Mouse (Mus musculus) C2C12 (cell line): ENCODE measurements around the gene Gm20532. TPM values are rescaled to one million over a fixed set of nuclear protein-coding genes. Genes with fewer than 3 reads are reported as not detected.
A peak's percentile ranks its signal among the peaks of the same experiment; 100 is the strongest.

Source experiments
- H3K27me3 ChIP-seq: one replicate; pipeline ENCODE4 v1.6.1; 2011; ENCODE audit not compliant: control insufficient read depth, insufficient read depth, insufficient read length
- H3K36me3 ChIP-seq: one replicate; pipeline ENCODE4 v1.6.1; 2011; ENCODE audit not compliant: control insufficient read depth, insufficient read depth
- H3K4me3 ChIP-seq: one replicate; pipeline ENCODE4 v1.5.1; 2011; ENCODE audit warnings: mild to moderate bottlenecking, control low read depth; ENCODE audit not compliant: poor library complexity, insufficient read depth, severe bottlenecking
- H3K79me2 ChIP-seq: one replicate; pipeline ENCODE4 v1.6.1; 2011; ENCODE audit not compliant: control insufficient read depth, insufficient read depth
- H3K79me3 ChIP-seq: one replicate; pipeline ENCODE4 v1.6.1; 2011; ENCODE audit warnings: low read depth, control low read depth
- H3ac ChIP-seq: one replicate; pipeline ENCODE3; 2011; ENCODE audit warnings: low read depth; ENCODE audit not compliant: control insufficient read depth, insufficient read length
- CEBPB ChIP-seq: IDR thresholded peaks from one replicate; pipeline ENCODE4 v1.6.1; 2011; ENCODE audit warnings: low read depth, mild to moderate bottlenecking, control low read depth, moderate library complexity
- CTCF ChIP-seq: IDR thresholded peaks from one replicate; pipeline ENCODE4 v1.5.1; 2011; ENCODE audit not compliant: control insufficient read depth, insufficient read depth, insufficient read length
- FOSL1 ChIP-seq: IDR thresholded peaks from one replicate; pipeline ENCODE4 v1.8.0; 2011; ENCODE audit warnings: mild to moderate bottlenecking, low read length; ENCODE audit not compliant: poor library complexity, insufficient read depth, severe bottlenecking
- MAX ChIP-seq: IDR thresholded peaks from one replicate; pipeline ENCODE4 v1.6.1; 2011; ENCODE audit warnings: mild to moderate bottlenecking, control low read depth
- MYOD1 ChIP-seq: IDR thresholded peaks from one replicate; pipeline ENCODE4 v1.6.1; 2011; ENCODE audit warnings: low read depth; ENCODE audit not compliant: control insufficient read depth, insufficient read length
- MYOG ChIP-seq: IDR thresholded peaks from one replicate; pipeline ENCODE4 v1.6.1; 2011; ENCODE audit not compliant: control insufficient read depth, insufficient read length; ENCODE audit errors: extremely low read depth
- USF1 ChIP-seq: IDR thresholded peaks from one replicate; pipeline ENCODE4 v1.6.1; 2011; ENCODE audit warnings: low read depth, mild to moderate bottlenecking, control low read depth, moderate library complexity
- polyA plus RNA-seq: library from polyadenylated mRNA; unstranded; fragments of >200 nt; fragmentation: generic; extraction: Trizol; gene quantifications from one replicate; pipeline ENCODE4 v1.2.1, GENCODE M21; 2012; ENCODE audit warnings: missing spikeins

Gene Gm20532
- polyA plus RNA-seq, 1 experiment: not detected

DNA sequence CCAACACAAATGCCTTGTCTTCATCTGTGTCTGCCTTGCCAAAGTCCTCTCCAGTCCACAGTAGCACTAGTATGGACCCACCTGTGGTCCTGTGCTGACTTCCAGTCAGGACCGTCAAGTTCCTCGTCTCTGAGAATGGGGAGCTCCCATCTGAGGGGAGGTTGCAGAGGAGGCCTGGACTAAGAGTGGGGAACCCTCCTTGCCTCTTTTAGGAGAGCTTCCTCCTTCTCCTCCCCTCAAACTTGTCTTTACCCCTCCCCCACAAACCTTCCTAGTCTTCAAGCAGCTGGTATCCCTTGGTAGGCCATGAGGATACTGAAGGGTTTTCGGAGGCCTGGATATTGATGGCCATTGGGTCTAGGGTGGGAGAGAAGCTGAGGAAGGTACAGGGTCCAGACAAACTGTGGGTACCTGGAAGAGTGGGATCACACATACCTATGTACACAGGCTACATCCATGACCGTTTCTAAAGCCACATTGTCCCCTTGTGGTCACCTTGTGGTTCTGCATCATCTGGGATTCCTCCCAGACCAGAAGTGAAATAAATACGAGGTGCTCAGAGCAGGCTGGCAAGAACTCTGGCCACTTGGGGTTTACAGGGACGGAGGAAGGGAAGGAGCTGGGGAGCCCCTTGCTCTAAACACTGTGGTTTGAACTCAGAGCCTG lies 25.0 kb upstream of the Gm20532 start:
- H3ac ChIP-seq: no peak overlapping the region
- H3K79me2 ChIP-seq: no peaks in the 10 kb centered on the region
- H3K27me3 ChIP-seq: peaks cover 7% of the 10 kb centered on the region
- H3K36me3 ChIP-seq: no peaks in the 10 kb centered on the region
- TF ChIP-seq MAX (no peak), USF1 (no peak), CTCF (peak; percentile 76), MYOG (no peak)
- H3K4me3 ChIP-seq: no peak overlapping the region
- no peaks in the 10 kb centered on the region for H3K79me3 ChIP-seq

DNA sequence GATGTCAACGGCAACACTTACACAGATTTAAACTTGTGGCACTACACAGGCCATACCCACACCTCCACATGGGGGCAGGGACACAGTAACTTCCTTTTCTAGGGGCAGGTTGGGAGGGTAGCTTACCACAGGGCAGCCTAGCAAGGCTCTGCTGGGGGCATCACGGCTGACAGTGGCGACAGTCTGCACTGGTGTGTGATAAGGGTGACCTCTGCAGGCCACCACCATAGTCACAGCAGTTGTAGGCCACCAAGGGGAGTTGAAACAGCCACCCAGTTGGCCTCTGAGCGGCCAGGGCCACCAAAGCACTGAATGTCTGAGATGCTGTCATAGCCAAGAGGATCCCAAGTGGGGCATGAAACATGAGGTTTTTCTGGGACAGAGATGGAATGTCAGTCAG lies 20.2 kb upstream of the Gm20532 start:
- peaks cover 11% of the 10 kb centered on the region for H3K27me3 ChIP-seq
- no peak overlapping the region for H3ac ChIP-seq
- TF ChIP-seq CEBPB (no peak), USF1 (no peak), MYOG (no peak), MAX (no peak), FOSL1 (no peak), CTCF (peak; percentile 92), MYOD1 (no peak)
- no peak overlapping the region for H3K4me3 ChIP-seq
- no peaks in the 10 kb centered on the region for H3K79me2 ChIP-seq
- no peaks in the 10 kb centered on the region for H3K79me3 ChIP-seq
- H3K36me3 ChIP-seq: no peaks in the 10 kb centered on the region

DNA sequence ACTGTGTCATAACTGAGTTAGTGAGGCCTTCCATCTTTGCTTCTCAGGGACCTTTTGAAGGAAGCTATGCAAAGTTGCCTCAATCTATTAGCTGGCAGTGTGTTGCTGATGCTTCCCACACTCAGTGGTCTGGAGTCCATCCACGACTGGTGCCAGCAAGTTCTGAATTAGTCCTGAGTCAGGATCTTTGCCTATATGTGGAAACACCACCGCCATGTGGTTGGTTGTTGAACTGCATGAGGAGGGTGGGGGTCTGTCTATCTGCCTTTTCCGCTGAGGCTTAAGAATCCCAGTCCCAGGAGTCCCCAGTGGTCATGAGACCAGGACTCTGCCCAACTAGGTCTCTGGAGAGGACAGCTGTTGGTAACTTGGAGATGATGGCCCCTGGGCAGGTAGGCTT lies 16.4 kb upstream of the Gm20532 start:
- TF ChIP-seq CTCF: peak; percentile 32
- TF ChIP-seq MYOG: no peak
- no peak overlapping the region for H3ac ChIP-seq
- H3K4me3 ChIP-seq: no peak overlapping the region
- no peaks in the 10 kb centered on the region for H3K79me2 ChIP-seq
- H3K27me3 ChIP-seq: peaks cover 7% of the 10 kb centered on the region
- H3K36me3 ChIP-seq: no peaks in the 10 kb centered on the region
- H3K79me3 ChIP-seq: no peaks in the 10 kb centered on the region

DNA sequence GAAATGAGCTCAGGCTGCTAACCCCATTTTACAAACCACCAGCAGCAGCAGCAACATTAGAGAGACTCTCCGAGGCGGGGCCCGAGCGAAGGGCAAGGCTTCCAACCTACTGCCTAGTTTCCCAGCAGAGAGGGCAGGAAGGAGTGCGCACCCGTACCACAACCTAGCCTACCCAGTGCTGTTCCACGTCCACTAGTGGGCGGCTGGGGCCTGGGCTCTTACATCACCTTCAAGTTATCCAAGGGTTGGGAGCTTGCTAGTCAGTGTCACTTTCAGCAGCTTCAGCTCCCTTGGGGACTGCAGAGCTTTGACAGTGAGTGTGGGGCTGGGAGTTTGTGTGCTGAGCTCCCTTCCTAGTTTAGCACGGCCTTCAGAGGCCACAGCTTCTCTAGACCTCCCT lies 15.0 kb upstream of the Gm20532 start:
- TF ChIP-seq MYOD1 (no peak), MYOG (no peak)
- H3K79me2 ChIP-seq: no peaks in the 10 kb centered on the region
- H3K79me3 ChIP-seq: no peaks in the 10 kb centered on the region
- no peak overlapping the region for H3ac ChIP-seq
- peaks cover 7% of the 10 kb centered on the region for H3K27me3 ChIP-seq
- H3K4me3 ChIP-seq: no peak overlapping the region
- H3K36me3 ChIP-seq: no peaks in the 10 kb centered on the region

DNA sequence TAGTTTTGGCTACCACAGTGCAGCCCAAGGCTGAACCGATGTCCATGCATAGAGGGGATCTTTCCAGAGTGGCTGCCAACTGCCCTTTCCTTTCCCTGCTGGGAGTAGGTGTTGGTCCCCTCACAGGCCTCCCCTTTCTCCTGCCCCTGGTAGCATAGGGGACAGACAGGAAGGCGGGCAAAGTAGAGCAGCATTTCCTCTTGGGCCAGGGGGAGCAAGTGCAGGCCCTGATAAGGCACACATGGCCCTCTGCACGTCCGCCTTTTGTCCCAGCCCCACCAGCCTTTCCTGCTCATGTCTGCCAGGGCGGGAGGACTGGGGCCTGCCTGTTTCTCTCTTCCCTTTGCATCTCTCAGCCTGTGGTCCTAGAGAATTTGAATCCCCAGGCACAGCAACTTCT lies 14.6 kb upstream of the Gm20532 start:
- H3K36me3 ChIP-seq: no peaks in the 10 kb centered on the region
- H3K79me3 ChIP-seq: no peaks in the 10 kb centered on the region
- H3ac ChIP-seq: no peak overlapping the region
- H3K79me2 ChIP-seq: no peaks in the 10 kb centered on the region
- no peak for TF ChIP-seq CEBPB
- no peak for TF ChIP-seq USF1
- TF ChIP-seq MAX: no peak
- TF ChIP-seq FOSL1: no peak
- TF ChIP-seq MYOG: no peak
- no peak overlapping the region for H3K4me3 ChIP-seq
- H3K27me3 ChIP-seq: peaks cover 7% of the 10 kb centered on the region

DNA sequence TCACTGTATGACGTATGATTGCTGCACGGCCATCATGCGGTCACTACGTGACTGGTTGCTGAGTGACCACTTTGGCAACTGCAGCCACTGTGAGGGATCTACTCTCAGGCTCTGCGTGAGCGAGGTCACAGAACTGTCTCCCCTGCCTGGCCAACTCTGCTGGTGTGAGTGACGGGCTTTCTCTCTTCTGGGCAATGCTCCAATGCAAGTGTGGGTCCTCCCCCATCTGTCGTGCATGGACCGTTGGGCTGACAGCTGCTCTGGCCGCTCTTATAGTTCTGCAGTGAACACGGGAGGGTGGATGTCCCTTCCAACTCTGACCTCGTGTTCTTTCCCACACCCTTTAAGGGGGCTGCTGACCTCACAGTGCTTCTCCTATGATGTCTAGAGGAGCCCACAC lies 13.0 kb upstream of the Gm20532 start:
- Histone ChIP-seq H3K36me3 (no peaks in the 10 kb centered on the region), H3K79me3 (no peaks in the 10 kb centered on the region), H3K79me2 (no peaks in the 10 kb centered on the region), H3K27me3 (peaks cover 2% of the 10 kb centered on the region), H3ac (no peak overlapping the region), H3K4me3 (no peak overlapping the region)
- TF ChIP-seq USF1 (no peak), MYOG (no peak), MAX (no peak), CEBPB (no peak), FOSL1 (no peak), MYOD1 (no peak), CTCF (no peak)
